Mouse (Mus musculus) stomach, postnatal 0 days (tissue): ENCODE measurements around the gene Dync2li1.

Source experiments
- CTCF ChIP-seq: IDR thresholded peaks from 2 replicates; pipeline ENCODE4 v1.5.1; 2016; ENCODE audit warnings: antibody characterized with exemption, low read depth, mild to moderate bottlenecking, moderate library complexity
- EP300 ChIP-seq: optimal IDR thresholded peaks from 2 replicates; pipeline ENCODE3; 2016; ENCODE audit warnings: antibody characterized with exemption

DNA sequence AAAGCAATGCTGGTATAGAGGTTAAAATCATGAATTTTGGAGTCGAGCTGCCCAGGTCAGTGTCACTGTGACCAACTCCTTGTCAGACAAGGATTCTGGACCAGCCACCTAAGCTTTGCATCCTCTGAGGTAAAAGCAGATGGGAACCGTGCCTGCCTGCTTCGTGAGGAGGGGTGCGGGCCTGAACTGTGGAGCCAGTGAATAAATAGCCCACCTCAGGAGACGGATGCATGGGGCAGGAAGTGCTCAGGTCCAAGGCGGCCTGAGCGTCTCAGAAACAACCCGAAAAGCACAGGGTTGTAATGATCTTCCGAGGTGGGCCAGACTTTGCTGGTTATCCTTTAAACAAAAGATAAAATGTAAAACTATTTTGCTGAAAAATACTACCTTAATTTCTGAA lies 18.8 kb downstream of the Dync2li1 start:
- no peak for TF ChIP-seq EP300
- no peak for TF ChIP-seq CTCF
